Mouse (Mus musculus) liver, embryonic 14.5 days (tissue): Measurements from ENCODE around the gene Taldo1.

Experiments
- CTCF ChIP-seq: IDR thresholded peaks from 2 replicates; pipeline ENCODE4 v1.5.1; 2016; ENCODE audit warnings: antibody characterized with exemption, low read depth, control low read depth
- EP300 ChIP-seq: IDR thresholded peaks from 2 replicates; pipeline ENCODE4 v1.6.1; 2016; ENCODE audit warnings: antibody characterized with exemption, low read depth

- TF ChIP-seq CTCF (no peak), EP300 (no peak)
These were observed 50.2 kb downstream of the Taldo1 start for GRCm38 (mm10) chr7:141442199-141442598.
